Mouse (Mus musculus): ENCODE results near the gene Tnk1.

Tnk1 gene

DNA sequence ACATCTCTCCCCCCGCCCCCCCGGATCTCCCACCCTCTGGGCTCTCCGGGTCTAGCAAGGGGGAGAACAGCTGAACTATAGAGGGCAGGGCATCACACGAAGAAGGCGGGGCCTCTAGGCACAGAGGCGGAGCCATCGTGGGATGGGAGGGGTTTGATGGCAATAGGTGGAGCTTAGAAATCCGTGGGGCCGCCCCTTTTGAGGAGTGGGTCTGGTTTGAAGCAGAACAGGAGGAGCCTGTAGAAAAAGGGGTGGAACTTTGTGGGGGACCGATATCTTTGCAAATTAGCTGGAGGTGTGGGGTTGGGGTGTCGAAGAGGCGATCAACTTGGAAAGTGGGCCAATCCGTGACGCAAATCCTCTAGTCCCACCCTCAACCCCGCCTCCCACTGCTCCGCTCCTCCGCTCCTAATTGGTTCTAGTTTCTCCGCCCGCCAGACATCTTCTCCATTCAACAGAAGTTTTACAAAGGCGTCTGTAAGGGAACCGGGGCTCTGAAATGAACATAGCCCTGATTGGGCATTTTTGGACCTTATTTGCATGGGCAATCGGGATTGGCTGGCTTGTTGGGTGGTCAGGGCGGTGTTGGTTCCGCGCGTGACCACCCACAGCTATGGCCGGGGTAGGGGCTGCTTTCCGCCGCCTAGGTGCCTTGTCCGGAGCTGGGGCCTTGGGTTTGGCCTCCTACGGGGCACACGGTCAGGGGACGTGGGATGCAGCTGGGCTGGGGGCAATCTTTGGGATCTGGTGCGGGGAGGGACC, 20.4 kb downstream of the Tnk1 start, which contains the start of gene Tmem256:
Tmem256 (plus strand) TSS at position 563 of the 762 bp plus-strand sequence.
- peak; percentile 98 for DNase-seq (ENCODE audit: low read depth)

DNA sequence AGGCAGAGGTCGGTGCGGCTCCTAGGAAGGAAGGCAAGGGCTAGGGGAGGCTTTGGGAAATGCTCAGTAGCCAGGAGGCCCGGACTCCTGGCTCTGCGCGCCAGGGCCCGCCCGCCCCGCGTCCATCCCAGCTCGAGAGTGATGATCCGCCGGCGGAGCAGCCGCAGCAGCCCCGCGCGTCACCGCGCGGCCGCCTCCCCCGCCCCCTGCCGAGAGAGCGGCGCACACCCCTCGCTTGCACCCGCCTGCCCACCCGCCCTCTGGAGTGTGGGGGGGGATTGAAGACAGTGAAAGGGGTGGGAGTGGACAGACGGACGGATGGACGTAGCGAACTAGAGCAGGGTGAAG, 21.0 kb downstream of the Tnk1 start, which contains the start of gene Nlgn2:
Nlgn2 (minus strand) TSS at position 181 of the 348 bp plus-strand sequence.
- no peak for DNase-seq (ENCODE audit: low read depth)

- DNase-seq (ENCODE audit: low read depth) = peak; percentile 55
These were observed 21.6 kb downstream of the Tnk1 start for GRCm38 (mm10) chr11:69836703-69837576.

DNA sequence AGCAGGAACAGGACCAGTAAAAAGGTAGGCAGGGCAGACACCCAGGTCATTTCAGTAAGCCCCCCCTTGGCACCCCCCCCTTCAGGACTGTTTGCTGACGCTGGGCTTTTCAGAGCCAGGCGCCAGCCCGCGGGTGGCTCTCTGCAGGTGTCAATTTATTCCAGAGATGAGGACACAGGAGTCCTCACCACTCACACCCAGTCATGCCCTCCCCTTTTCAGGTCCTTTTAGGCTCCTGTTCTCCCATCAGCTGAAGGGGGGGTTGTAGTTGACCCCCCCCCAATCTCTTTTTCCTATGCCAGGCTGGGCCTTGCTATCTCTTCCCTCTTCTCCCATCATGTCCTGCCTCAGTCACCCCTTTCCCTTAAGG, 22.6 kb downstream of the Tnk1 start:
- DNase-seq (ENCODE audit: low read depth) = peak; percentile 40

DNA sequence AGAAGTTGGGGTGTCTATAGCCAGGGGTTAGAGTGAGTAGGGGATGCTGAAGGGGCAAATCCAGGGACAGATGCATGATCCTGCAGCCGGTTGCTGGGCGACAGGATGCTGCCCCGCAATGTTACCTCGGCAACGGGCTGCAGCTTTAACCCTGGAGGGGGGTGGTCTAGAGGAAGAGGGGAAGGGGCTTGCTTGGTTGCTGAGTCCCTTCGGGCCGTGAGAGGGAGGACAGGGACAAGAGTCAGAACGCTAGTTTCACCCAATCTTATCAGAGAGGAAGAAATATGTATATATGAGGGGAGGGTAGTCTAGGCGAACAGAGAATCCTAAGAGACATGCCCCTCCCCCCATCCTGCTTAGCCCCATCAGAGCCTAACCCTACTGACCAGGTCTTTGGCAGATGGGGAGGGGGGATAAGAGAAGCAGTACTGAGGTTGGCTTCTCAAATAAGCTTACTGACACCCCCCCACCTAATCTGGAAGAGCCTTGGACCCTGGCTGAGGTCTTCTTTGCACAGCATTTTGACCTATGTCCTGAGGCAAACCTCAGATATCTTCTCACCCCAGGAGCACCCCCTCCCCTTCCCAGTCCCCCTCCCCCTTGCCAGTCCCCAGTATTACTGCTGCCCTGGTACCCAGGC, 23.1 kb downstream of the Tnk1 start:
- DNase-seq (ENCODE audit: low read depth) = peak; percentile 35

- DNase-seq (ENCODE audit: low read depth) = peak; percentile 71
These were observed 24.5 kb downstream of the Tnk1 start for GRCm38 (mm10) chr11:69834001-69834549.

DNA sequence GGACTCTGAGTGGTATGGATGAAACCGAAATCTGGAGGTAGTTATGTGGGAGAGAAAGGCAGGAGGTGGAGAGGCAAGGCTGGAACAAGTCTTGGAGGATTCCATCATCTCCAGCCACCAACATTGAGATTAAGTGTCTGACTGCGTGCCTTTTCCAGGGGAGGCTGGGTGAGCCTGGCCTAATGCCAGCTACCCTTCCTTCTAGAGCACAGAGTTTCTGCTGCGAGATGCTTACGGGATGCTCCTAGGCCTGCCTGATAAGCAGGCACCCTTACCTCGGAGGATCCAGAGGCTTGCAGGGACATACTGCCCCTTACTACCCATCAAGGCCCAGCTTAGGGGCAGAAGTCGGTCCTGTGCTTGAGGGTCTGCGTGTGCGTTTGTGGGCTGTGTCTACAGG, 25.0 kb downstream of the Tnk1 start:
- DNase-seq (ENCODE audit: low read depth) = no peak

GRCm38 (mm10) chr11:69828832-69829231, 29.7 kb downstream of the Tnk1 start:
- DNase-seq (ENCODE audit: low read depth) = no peak

- DNase-seq (ENCODE audit: low read depth) = no peak
These were observed 35.1 kb downstream of the Tnk1 start for GRCm38 (mm10) chr11:69823456-69823855.

GRCm38 (mm10) chr11:69822080-69822479, 36.5 kb downstream of the Tnk1 start, which contains the start of gene Spem1:
TSS of gene Spem1 (minus strand) at chr11:69822180.
- no peak for DNase-seq (ENCODE audit: low read depth)

DNA sequence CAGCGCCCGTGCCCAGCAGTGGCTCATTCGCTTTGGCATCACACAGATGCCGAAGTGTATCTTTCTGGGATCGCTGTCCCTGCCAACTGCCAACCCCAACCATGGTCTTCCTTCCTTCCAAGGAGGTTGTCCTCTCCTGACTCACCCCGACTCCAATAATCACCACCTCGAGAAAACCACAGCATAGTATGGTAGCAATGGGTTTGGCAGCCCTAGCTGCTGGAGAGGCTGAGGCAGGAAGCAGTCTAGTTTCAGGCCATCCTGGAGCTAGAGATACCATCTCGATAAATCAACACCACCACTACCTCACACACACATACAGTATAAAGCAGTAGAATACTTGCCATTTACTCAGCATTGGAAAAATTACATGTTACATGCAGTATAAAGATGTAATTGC, 39.7 kb downstream of the Tnk1 start:
- DNase-seq (ENCODE audit: low read depth) = no peak

DNA sequence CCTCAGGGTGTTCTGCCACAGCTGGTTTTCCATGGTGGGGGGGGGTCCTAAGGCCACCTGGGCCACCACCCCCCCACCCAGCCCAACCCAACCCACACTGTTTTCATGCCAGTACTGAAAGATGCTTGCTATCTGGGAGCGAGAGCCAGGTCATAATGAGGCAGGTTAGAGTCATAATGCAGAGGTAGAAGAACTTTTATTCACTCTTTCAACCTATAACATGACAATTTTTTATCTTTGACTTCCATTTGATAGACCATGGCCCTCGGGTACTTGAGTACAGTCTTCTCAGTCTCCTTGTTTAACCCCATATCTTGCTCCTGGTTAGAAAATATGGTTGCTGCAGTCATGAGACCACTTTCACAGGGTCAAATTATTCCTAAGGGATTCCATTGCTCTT, 40.2 kb downstream of the Tnk1 start, which contains the start of gene Spem2:
Spem2 (minus strand) TSS at position 101 of the 400 bp plus-strand sequence.
- no peak for DNase-seq (ENCODE audit: low read depth)

- DNase-seq (ENCODE audit: low read depth) = no peak
These were observed 42.0 kb downstream of the Tnk1 start for GRCm38 (mm10) chr11:69816520-69816919.

- DNase-seq (ENCODE audit: low read depth) = no peak
These were observed 43.4 kb downstream of the Tnk1 start, which contains the start of gene Gm39566 for GRCm38 (mm10) chr11:69815155-69815554. TSS of gene Gm39566 (minus strand) at chr11:69815298.

GRCm38 (mm10) chr11:69810280-69810679, 48.2 kb downstream of the Tnk1 start:
- DNase-seq (ENCODE audit: low read depth) = no peak

GRCm38 (mm10) chr11:69807641-69808040, 50.9 kb downstream of the Tnk1 start:
- DNase-seq (ENCODE audit: low read depth) = no peak

- peak; percentile 24 for DNase-seq (ENCODE audit: low read depth)
These were observed 52.2 kb downstream of the Tnk1 start for GRCm38 (mm10) chr11:69806378-69806777.

DNA sequence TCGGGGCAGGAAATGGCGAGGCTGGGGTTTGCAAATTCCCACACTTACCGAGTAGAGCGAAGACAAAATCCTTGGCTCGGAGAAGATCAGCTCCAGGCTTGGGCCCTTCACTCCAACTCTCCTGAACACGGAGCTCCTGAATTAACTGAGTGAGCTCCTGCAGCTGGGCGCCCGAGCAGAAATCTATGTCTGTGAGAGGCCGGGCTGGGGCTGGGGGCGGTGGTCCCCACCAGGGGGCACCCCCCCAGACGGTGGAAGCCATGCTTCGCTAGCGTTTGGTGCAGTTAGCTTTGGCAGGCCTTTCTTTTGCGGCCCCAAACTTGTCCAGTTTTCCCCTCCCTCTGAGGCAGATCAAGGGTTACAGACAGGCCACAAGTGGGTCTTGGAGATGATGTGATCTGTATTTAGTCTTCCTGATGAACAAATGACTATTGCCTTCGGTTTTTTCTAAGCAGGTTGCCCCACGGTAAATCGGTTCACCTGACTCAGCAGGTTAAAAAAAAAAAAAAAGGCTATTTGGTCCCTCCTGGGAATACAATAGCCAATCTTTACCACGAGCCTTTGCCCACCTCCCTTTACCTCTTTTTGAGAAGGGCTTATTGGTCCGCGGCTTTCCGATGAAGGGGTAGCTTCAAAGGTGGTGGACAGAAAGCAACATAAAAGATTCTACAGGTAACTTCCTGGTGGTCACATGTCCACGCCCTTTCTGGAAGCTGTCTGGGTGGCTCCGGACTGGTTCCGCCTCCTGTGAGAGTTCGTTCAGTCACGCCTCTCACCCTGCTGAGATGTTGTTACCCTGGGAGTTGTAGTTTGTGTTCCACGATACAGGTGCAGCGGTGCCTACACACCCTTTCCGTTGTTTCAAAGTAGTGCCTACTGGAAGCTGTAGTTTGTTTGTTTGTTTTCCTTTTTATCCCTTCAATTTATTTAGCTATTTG, 53.3 kb downstream of the Tnk1 start, which contains the start of gene Tmem102:
Tmem102 (minus strand) TSS at position 653 of the 938 bp plus-strand sequence.
- no peak for DNase-seq (ENCODE audit: low read depth)

GRCm38 (mm10) chr11:69804652-69804940, 53.9 kb downstream of the Tnk1 start:
- DNase-seq (ENCODE audit: low read depth) = no peak

DNA sequence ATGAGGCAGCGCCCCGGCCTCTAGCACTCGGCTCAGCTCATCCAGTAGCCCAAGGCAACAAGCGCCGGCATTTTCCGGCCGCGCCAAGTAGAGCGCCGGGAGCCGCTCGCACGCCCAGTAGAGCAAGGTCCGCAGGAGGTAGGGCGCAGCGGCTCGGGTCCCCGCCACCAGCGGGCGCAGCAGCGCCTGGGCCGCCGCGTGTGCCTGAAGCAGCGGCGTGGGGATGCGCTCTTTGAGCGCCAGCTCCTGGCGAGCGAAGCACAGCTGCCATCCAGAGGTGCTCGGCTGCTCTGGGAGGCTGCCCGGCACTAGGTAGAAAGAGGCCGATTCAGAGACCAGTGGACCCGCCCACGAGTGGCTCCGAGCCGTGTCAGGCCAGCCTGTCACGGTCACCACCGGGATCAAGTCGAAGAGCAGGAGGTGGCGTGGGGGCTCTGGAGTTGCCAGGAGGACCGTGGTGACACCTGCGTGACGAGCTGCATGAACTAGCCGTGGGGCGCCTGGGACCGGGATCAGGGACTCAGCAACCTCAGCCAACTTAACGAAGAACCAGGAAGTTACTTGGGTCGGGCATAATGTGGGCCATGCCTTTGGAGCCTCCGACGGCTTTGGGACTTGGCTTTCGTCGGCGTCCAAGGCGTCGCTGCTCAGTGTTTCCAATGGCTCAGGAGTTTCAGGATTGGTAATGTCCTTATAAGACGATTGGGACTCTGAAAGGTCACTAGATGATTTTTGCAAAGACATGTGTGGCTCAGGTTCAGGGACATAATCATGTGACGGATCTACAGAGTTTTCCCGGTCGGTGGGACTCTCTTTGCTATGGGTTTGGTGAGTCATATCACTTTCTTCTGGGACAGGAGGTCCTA, 54.5 kb downstream of the Tnk1 start:
- DNase-seq (ENCODE audit: low read depth) = peak; percentile 79
